ENCODE assay signal across 22 mouse cellular contexts in the genomic region with DNA sequence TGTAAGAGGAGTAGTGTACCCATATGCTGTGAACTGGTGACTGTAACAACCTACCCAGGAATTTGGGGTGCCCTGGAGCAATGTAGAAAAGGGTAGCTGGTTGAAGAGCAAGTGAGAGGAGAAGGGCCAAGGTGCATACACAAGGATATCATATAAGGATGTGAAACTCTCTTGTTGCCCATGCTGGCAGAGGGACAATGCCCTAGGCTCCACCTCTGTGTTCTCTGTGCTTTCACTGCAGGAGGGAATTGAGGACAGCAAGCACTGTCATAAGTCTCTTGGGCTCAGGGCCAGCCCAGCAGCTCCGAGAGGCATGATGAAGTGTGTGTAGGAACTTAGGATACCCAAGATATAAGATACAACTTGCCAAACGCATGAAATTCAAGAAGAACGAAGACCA.
DNase-seq lines count a peak whose midpoint lies in the region; ATAC-seq lines count a peak whose summit lies in the region.
"Had no signal": no experiment of that assay in that cellular context is flagged by ENCODE, and none has a peak within 500 bp of the region (broad histone marks: within the 10 kb centered on the region; RNA-seq: fewer than 3 reads in every experiment).

No protein-coding gene starts in this region.

- peak; percentile 62 for DNase-seq in gonadal fat pad, adult 2 months (ENCODE audit: low read depth)
- no peak for DNase-seq in right cerebral cortex, postnatal 36 days (ENCODE audit: low spot score in 2 of 2)
- DNase-seq in heart, postnatal 14 days = no peak
- DNase-seq: adrenal gland, adult 8-10 months; adrenal gland, postnatal 14 days; adrenal gland, postnatal 36 days; B cell, adult 2 months; cerebellum, adult 11-12 months; cerebellum, adult 2 months; cerebellum, adult 9-10 months; cerebellum, postnatal 10 days; cerebellum, postnatal 25 days; embryo, embryonic 11 days; forebrain, postnatal 0 days had no signal

- intact Hi-C loops in heart, postnatal 14 days (cut with DNase I) = no loop called here

- 0 out of 2 replicates have a peak, but pooled peaks have one; percentile 22 for ATAC-seq in common myeloid progenitor, adult 5-6 weeks (replicated peaks; ENCODE audit: low read depth, poor library complexity, severe bottlenecking)
- ATAC-seq in megakaryocyte, adult 5-6 weeks (ENCODE audit: poor library complexity, severe bottlenecking) = peak; percentile 43; the same call in 1 of the 2 replicates
- no peak for ATAC-seq in frontal cortex, adult (ENCODE audit: low TSS enrichment)
- ATAC-seq: activated CD4-positive, CD25-positive, alpha-beta regulatory T cell, adult 4 months; CD4-positive, CD25-positive, alpha-beta regulatory T cell, adult 4 months; forebrain, embryonic 13.5 days; forebrain, embryonic 15.5 days; forebrain, postnatal 0 days; Patski had no signal
